Mouse (Mus musculus) testis, postnatal 10 days (tissue): ENCODE measurements at regions not wholly inside any gene's neighbourhood (a gene's known extent, or its start where the extent isn't known, plus 50 kb on each side); places are given as distances from the start of the nearest gene placed in this dataset.

Experiments used
- DNase-seq: peaks from one replicate; pipeline ENCODE4 v3.0.0; 2021; ENCODE audit warnings: low spot score

DNA sequence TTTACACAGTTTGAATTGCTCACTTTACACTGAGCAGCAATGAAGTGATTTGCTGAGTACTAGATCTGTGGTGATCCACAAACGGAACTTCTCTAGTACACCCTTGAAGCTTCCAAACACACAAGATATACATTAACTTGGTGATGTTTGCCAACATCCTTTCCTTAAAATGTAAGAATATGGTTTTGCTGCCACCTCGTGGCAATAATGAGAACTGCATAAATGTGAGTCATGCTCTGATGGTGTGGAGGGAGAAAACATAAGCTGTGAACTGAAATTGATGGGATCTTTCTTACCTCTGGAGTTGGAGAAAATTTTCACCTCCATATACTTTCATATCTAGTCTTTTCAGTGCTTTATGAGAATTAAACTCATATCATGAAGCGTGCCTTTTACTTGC lies 51.6 kb downstream of the Bex3 start:
- peak; percentile 61 for DNase-seq

DNA sequence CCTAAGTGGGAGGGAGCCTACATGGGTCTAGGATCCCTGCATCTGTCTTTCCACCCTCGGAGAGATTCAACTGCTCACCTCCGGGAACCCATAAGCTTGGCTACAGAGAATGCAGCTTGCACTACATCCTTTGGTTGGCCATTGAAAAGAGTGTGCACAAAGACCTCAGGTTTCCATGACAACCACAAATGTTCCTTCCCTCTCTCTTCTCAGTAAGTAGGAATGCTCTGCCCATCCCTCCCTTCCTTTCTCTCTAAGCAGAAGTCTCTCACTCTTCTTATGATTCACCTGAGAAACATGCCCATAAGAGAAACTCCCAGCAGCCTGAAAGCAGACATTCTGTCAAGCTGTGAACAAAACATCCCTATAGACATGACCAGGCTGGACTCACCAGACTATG lies 95.8 kb downstream of the Bex3 start:
- DNase-seq: no peak
